Mouse (Mus musculus) embryonic facial prominence, embryonic 13.5 days (tissue): ENCODE measurements around the gene B2m. TPM values are rescaled to one million over a fixed set of nuclear protein-coding genes. Genes with fewer than 3 reads are reported as not detected.

Experiments
- ATAC-seq: fragments of 200-750 bp; cut with Nextera tagmentation; 2 replicates; pipeline ENCODE4 v1.8.0; 2017; ENCODE audit warnings: low read depth; ENCODE audit not compliant: insufficient number of reproducible peaks, insufficient read depth, low FRiP score, low TSS enrichment
- H3K27ac ChIP-seq: fragments of 300-500 bp; sonication (generic); 2 replicates; pipeline ENCODE4 v1.5.1; 2015; ENCODE audit warnings: moderate library complexity, mild to moderate bottlenecking, inconsistent platforms
- H3K27me3 ChIP-seq: fragments of 300-500 bp; sonication (generic); 2 replicates; pipeline ENCODE4 v1.6.1; 2015; ENCODE audit warnings: mild to moderate bottlenecking, inconsistent platforms
- H3K36me3 ChIP-seq: fragments of 300-500 bp; sonication (generic); 2 replicates; pipeline ENCODE4 v1.6.1; 2015; ENCODE audit warnings: mild to moderate bottlenecking, inconsistent platforms
- H3K4me1 ChIP-seq: fragments of 300-500 bp; sonication (generic); 2 replicates; pipeline ENCODE4 v1.6.1; 2015; ENCODE audit warnings: inconsistent platforms
- H3K4me2 ChIP-seq: fragments of 300-500 bp; sonication (generic); 2 replicates; pipeline ENCODE4 v1.6.1; 2015; ENCODE audit warnings: moderate library complexity, mild to moderate bottlenecking, inconsistent platforms
- H3K4me3 ChIP-seq: fragments of 300-500 bp; sonication (generic); 2 replicates; pipeline ENCODE4 v1.5.1; 2015; ENCODE audit warnings: mild to moderate bottlenecking, inconsistent platforms
- H3K9ac ChIP-seq: fragments of 300-500 bp; sonication (generic); 2 replicates; pipeline ENCODE4 v1.6.1; 2015; ENCODE audit warnings: mild to moderate bottlenecking, inconsistent platforms
- H3K9me3 ChIP-seq: fragments of 300-500 bp; sonication (generic); 2 replicates; pipeline ENCODE4 v1.6.1; 2016; ENCODE audit warnings: inconsistent platforms
- WGBS: fragments of 180-500 bp; shearing (Covaris S2); methylation state at CpG from one replicate; pipeline ENCODE4 v1.1.7; 2015; ENCODE audit warnings: mixed read lengths; 5-methylcytosine and 5-hydroxymethylcytosine counted together
- polyA plus RNA-seq: library from polyadenylated mRNA; unstranded; fragments of >200 nt; fragmentation: Nextera tagmentation; extraction: Ambion mirVana; gene quantifications from 2 replicates; pipeline ENCODE4 v1.2.1, GENCODE M21; 2015

The B2m gene
- polyA plus RNA-seq, 1 experiment from 2014 or later, result 239 TPM

GRCm38 (mm10) chr2:122132618-122133017, 14.9 kb upstream of the B2m start:
- no peak for ATAC-seq
- Histone ChIP-seq H3K9me3 (no peaks in the 10 kb centered on the region), H3K27me3 (no peaks in the 10 kb centered on the region), H3K27ac (no peak overlapping the region), H3K4me1 (no peaks in the 10 kb centered on the region), H3K9ac (no peak overlapping the region), H3K4me2 (no peak overlapping the region), H3K4me3 (no peak overlapping the region), H3K36me3 (no peaks in the 10 kb centered on the region)
- WGBS, result 76% methylated on average over 2 of the region's 2 CpGs

GRCm38 (mm10) chr2:122137839-122138465, 9.5 kb upstream of the B2m start:
- WGBS, result 63% methylated on average over 5 of the region's 5 CpGs
- H3K4me2 ChIP-seq, result no peak overlapping the region
- no peak for ATAC-seq

GRCm38 (mm10) chr2:122140815-122141214, 6.7 kb upstream of the B2m start:
- no peak for ATAC-seq
- H3K9me3 ChIP-seq, result no peaks in the 10 kb centered on the region
- H3K4me1 ChIP-seq, result no peaks in the 10 kb centered on the region
- H3K4me3 ChIP-seq, result no peak overlapping the region
- H3K36me3 ChIP-seq, result no peaks in the 10 kb centered on the region
- no peak overlapping the region for H3K9ac ChIP-seq
- no peak overlapping the region for H3K4me2 ChIP-seq
- 77% methylated on average over 2 of the region's 2 CpGs for WGBS
- H3K27me3 ChIP-seq, result no peaks in the 10 kb centered on the region
- H3K27ac ChIP-seq, result no peak overlapping the region

More at GRCm38 (mm10) chr2:122137839-122138465, 9.5 kb upstream of the B2m start:
- Histone ChIP-seq H3K4me1 (no peaks in the 10 kb centered on the region), H3K9ac (no peak overlapping the region), H3K36me3 (no peaks in the 10 kb centered on the region), H3K9me3 (no peaks in the 10 kb centered on the region), H3K27ac (no peak overlapping the region), H3K4me3 (no peak overlapping the region), H3K27me3 (no peaks in the 10 kb centered on the region)

DNA sequence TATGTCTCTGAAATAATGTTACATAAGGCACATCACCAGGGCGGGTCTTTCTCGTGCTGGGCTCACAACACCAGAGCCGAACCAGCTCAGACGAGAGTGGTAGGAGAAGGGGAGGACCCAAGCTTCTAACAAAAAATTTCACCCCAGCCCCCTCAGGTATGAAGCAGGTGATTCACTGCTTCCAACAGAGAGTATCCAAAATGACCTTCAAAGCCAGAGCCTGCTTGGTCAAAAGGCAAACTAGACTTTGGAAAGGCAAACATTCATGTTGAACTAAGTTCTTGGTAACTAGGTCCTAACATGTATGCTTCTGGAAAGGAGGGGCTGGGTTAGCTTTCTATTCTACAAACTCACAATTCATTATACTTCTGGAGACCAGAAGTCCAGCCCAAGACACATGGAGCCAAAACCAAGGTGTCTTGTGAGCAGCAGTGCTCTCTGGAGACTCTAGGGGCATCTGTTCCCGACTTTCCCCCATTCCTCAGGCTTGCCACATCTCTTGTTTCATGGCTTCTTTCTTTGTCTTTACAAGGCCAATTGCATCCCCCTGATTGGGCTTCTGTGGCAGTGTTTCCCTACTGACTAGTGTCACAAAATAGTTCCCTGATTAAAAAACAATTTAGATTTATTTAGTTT, 6.0 kb upstream of the B2m start:
- Histone ChIP-seq H3K36me3 (no peaks in the 10 kb centered on the region), H3K4me2 (no peak overlapping the region), H3K4me3 (no peak overlapping the region), H3K9me3 (no peaks in the 10 kb centered on the region), H3K4me1 (no peaks in the 10 kb centered on the region), H3K27me3 (no peaks in the 10 kb centered on the region), H3K27ac (no peak overlapping the region), H3K9ac (no peak overlapping the region)
- ATAC-seq, result no peak
- 75% methylated on average over 5 of the region's 5 CpGs for WGBS

GRCm38 (mm10) chr2:122143111-122143510, 4.4 kb upstream of the B2m start:
- Histone ChIP-seq H3K27me3 (no peaks in the 10 kb centered on the region), H3K27ac (no peak overlapping the region), H3K4me3 (no peak overlapping the region), H3K4me2 (no peak overlapping the region), H3K9me3 (no peaks in the 10 kb centered on the region), H3K36me3 (no peaks in the 10 kb centered on the region), H3K9ac (no peak overlapping the region), H3K4me1 (peaks cover 3% of the 10 kb centered on the region)
- WGBS, result 87% methylated on average over 3 of the region's 3 CpGs
- no peak for ATAC-seq

- H3K4me2 ChIP-seq, result no peak overlapping the region
- H3K4me1 ChIP-seq, result peaks cover 19% of the 10 kb centered on the region
- H3K36me3 ChIP-seq, result no peaks in the 10 kb centered on the region
- no peak overlapping the region for H3K4me3 ChIP-seq
- 70% methylated on average over 4 of the region's 4 CpGs for WGBS
- H3K9ac ChIP-seq, result no peak overlapping the region
- no peak overlapping the region for H3K27ac ChIP-seq
- H3K9me3 ChIP-seq, result no peaks in the 10 kb centered on the region
- no peak for ATAC-seq
- H3K27me3 ChIP-seq, result no peaks in the 10 kb centered on the region
These were observed 1.7 kb upstream of the B2m start for GRCm38 (mm10) chr2:122145756-122146155.

GRCm38 (mm10) chr2:122146687-122147086, 799 bp upstream of the B2m start:
- Histone ChIP-seq H3K36me3 (peaks cover 9% of the 10 kb centered on the region; the same call in 1 of the 2 replicates), H3K4me3 (no peak overlapping the region), H3K4me2 (no peak overlapping the region), H3K27ac (no peak overlapping the region), H3K9me3 (no peaks in the 10 kb centered on the region), H3K27me3 (no peaks in the 10 kb centered on the region), H3K9ac (0 out of 2 replicates have a peak overlapping the region, but pooled peaks have one; percentile 37), H3K4me1 (peaks cover 19% of the 10 kb centered on the region)
- 78% methylated on average over 6 of the region's 6 CpGs for WGBS
- ATAC-seq, result no peak

- Histone ChIP-seq H3K27ac (peak overlapping the region; percentile 88; the same call in 1 of the 2 replicates), H3K36me3 (peaks cover 16% of the 10 kb centered on the region; the same call in 1 of the 2 replicates), H3K9ac (peak overlapping the region; percentile 83), H3K27me3 (no peaks in the 10 kb centered on the region), H3K4me1 (peaks cover 19% of the 10 kb centered on the region), H3K9me3 (no peaks in the 10 kb centered on the region), H3K4me3 (peak overlapping the region; percentile 74), H3K4me2 (peak overlapping the region; percentile 61)
- no peak for ATAC-seq
- 30% methylated on average over 18 of the region's 18 CpGs for WGBS
These were observed 894 bp downstream of the B2m start for GRCm38 (mm10) chr2:122148242-122148917.

GRCm38 (mm10) chr2:122149316-122149715, 1.8 kb downstream of the B2m start:
- WGBS, result 88% methylated on average over 6 of the region's 6 CpGs
- Histone ChIP-seq H3K4me1 (peaks cover 19% of the 10 kb centered on the region), H3K9ac (no peak overlapping the region), H3K27ac (no peak overlapping the region), H3K27me3 (no peaks in the 10 kb centered on the region), H3K4me3 (peak overlapping the region; percentile 74; the same call in 1 of the 2 replicates), H3K36me3 (peaks cover 17% of the 10 kb centered on the region), H3K9me3 (no peaks in the 10 kb centered on the region), H3K4me2 (peak overlapping the region; percentile 61)
- ATAC-seq, result no peak

- no peak overlapping the region for H3K4me3 ChIP-seq
- WGBS, result 84% methylated on average over 3 of the region's 3 CpGs
- H3K27ac ChIP-seq, result no peak overlapping the region
These were observed 2.2 kb downstream of the B2m start for GRCm38 (mm10) chr2:122149716-122150115.

DNA sequence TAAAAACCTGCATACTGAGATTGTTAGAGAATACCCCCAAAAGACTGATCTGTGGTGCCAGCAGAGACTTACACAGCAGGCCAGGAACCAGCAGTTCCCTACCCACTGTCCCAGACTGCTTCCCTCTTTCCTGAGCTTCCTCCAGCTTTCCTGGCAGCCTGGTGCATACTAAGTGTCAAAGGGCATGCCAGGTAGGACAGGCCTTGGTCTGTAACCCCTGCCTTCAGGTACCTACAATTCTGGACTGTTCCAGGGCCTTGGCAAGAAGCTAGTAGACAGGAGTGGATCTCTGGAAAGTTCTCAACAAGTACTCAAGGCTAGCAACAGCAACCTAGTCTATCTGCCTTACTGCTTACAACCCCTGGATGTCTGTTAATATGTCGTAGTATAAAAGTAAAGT, 3.7 kb downstream of the B2m start:
- no peak for ATAC-seq
- Histone ChIP-seq H3K36me3 (peaks cover 28% of the 10 kb centered on the region), H3K4me1 (peaks cover 19% of the 10 kb centered on the region), H3K9ac (no peak overlapping the region), H3K27me3 (no peaks in the 10 kb centered on the region), H3K4me2 (no peak overlapping the region), H3K4me3 (no peak overlapping the region), H3K27ac (no peak overlapping the region), H3K9me3 (no peaks in the 10 kb centered on the region)
- WGBS, result 94% methylated on average over 1 of the region's 1 CpGs

More at GRCm38 (mm10) chr2:122149716-122150115, 2.2 kb downstream of the B2m start:
- no peaks in the 10 kb centered on the region for H3K27me3 ChIP-seq
- no peaks in the 10 kb centered on the region for H3K9me3 ChIP-seq
- ATAC-seq, result no peak
- peaks cover 19% of the 10 kb centered on the region for H3K4me1 ChIP-seq
- no peak overlapping the region for H3K9ac ChIP-seq
- no peak overlapping the region for H3K4me2 ChIP-seq
- H3K36me3 ChIP-seq, result peaks cover 20% of the 10 kb centered on the region

DNA sequence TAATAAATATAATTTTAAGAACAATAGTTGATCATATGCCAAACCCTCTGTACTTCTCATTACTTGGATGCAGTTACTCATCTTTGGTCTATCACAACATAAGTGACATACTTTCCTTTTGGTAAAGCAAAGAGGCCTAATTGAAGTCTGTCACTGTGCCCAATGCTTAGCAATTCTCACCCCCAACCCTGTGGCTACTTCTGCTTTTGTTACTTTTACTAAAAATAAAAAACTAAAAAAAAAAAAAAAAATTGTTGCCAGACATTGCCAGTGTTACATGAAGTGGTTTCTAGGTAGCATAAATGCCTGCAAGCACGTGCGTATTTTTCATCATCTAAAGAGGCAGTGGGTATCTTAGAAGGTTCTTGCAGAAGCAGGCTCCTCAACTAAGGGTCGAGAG, 5.4 kb downstream of the B2m start:
- ATAC-seq, result no peak
- no peak overlapping the region for H3K4me3 ChIP-seq
- H3K9me3 ChIP-seq, result no peaks in the 10 kb centered on the region
- H3K27ac ChIP-seq, result no peak overlapping the region
- 85% methylated on average over 3 of the region's 3 CpGs for WGBS
- H3K36me3 ChIP-seq, result peaks cover 28% of the 10 kb centered on the region
- H3K27me3 ChIP-seq, result no peaks in the 10 kb centered on the region
- no peak overlapping the region for H3K9ac ChIP-seq
- H3K4me2 ChIP-seq, result no peak overlapping the region
- H3K4me1 ChIP-seq, result peaks cover 16% of the 10 kb centered on the region
